Mouse (Mus musculus) neural tube, embryonic 12.5 days (tissue): ENCODE measurements at regions not wholly inside any gene's neighbourhood (a gene's known extent, or its start where the extent isn't known, plus 50 kb on each side); places are given as distances from the start of the nearest gene placed in this dataset.

Experiments
- ATAC-seq: fragments of 200-750 bp; cut with Nextera tagmentation; 2 replicates; pipeline ENCODE4 v1.8.0; 2017; ENCODE audit warnings: low read depth, mild to moderate bottlenecking, moderate TSS enrichment, moderate library complexity; ENCODE audit not compliant: low FRiP score
- H3K27ac ChIP-seq: fragments of 300-500 bp; sonication (generic); 2 replicates; pipeline ENCODE4 v1.5.1; 2016
- H3K27me3 ChIP-seq: fragments of 300-500 bp; sonication (generic); replicated peaks from 2 replicates; pipeline ENCODE4 v1.6.1; 2016; ENCODE audit warnings: mild to moderate bottlenecking
- H3K36me3 ChIP-seq: fragments of 300-500 bp; sonication (generic); 2 replicates; pipeline ENCODE4 v1.6.1; 2016; ENCODE audit warnings: mild to moderate bottlenecking
- H3K4me1 ChIP-seq: fragments of 300-500 bp; sonication (generic); 2 replicates; pipeline ENCODE4 v1.6.1; 2016
- H3K4me2 ChIP-seq: fragments of 300-500 bp; sonication (generic); replicated peaks from 2 replicates; pipeline ENCODE4 v1.6.1; 2016; ENCODE audit warnings: mild to moderate bottlenecking
- H3K4me3 ChIP-seq: fragments of 300-500 bp; sonication (generic); 2 replicates; pipeline ENCODE4 v1.5.1; 2016
- H3K9ac ChIP-seq: fragments of 300-500 bp; sonication (generic); 2 replicates; pipeline ENCODE4 v1.6.1; 2016; ENCODE audit warnings: mild to moderate bottlenecking
- H3K9me3 ChIP-seq: fragments of 300-500 bp; sonication (generic); 2 replicates; pipeline ENCODE4 v1.6.1; 2016; ENCODE audit warnings: mild to moderate bottlenecking
- WGBS: fragments of 180-500 bp; shearing (Covaris S2); methylation state at CpG from one replicate; pipeline ENCODE4 v1.1.7; 2016; 5-methylcytosine and 5-hydroxymethylcytosine counted together

- Histone ChIP-seq H3K4me3 (no peak overlapping the region), H3K4me2 (no peak overlapping the region), H3K27me3 (no peaks in the 10 kb centered on the region), H3K27ac (no peak overlapping the region), H3K9ac (no peak overlapping the region), H3K9me3 (no peaks in the 10 kb centered on the region), H3K36me3 (no peaks in the 10 kb centered on the region), H3K4me1 (no peaks in the 10 kb centered on the region)
- WGBS: 88% methylated on average over 6 of the region's 6 CpGs
- no peak for ATAC-seq
Observed at GRCm38 (mm10) chr15:65733326-65733725, 718.6 kb upstream of the Gm21961 start.

- no peak overlapping the region for H3K9ac ChIP-seq
- no peaks in the 10 kb centered on the region for H3K36me3 ChIP-seq
- no peaks in the 10 kb centered on the region for H3K9me3 ChIP-seq
- no peaks in the 10 kb centered on the region for H3K4me1 ChIP-seq
- H3K4me2 ChIP-seq: no peak overlapping the region
- no peaks in the 10 kb centered on the region for H3K27me3 ChIP-seq
- 84% methylated on average over 2 of the region's 2 CpGs for WGBS
- H3K4me3 ChIP-seq: no peak overlapping the region
- no peak overlapping the region for H3K27ac ChIP-seq
- no peak for ATAC-seq
Observed at GRCm38 (mm10) chr15:65731308-65731707, 716.6 kb upstream of the Gm21961 start.

- ATAC-seq: no peak
- H3K4me3 ChIP-seq: no peak overlapping the region
- no peak overlapping the region for H3K4me2 ChIP-seq
- no peak overlapping the region for H3K27ac ChIP-seq
- 84% methylated on average over 1 of the region's 1 CpGs for WGBS
- no peaks in the 10 kb centered on the region for H3K9me3 ChIP-seq
- no peak overlapping the region for H3K9ac ChIP-seq
- H3K4me1 ChIP-seq: no peaks in the 10 kb centered on the region
- H3K27me3 ChIP-seq: no peaks in the 10 kb centered on the region
- H3K36me3 ChIP-seq: no peaks in the 10 kb centered on the region
Observed at GRCm38 (mm10) chr15:65727061-65727460, 712.4 kb upstream of the Gm21961 start.

- no peaks in the 10 kb centered on the region for H3K4me1 ChIP-seq
- no peaks in the 10 kb centered on the region for H3K9me3 ChIP-seq
- WGBS: 85% methylated on average over 2 of the region's 2 CpGs
- no peak overlapping the region for H3K4me2 ChIP-seq
- H3K27ac ChIP-seq: no peak overlapping the region
- H3K27me3 ChIP-seq: no peaks in the 10 kb centered on the region
- H3K36me3 ChIP-seq: no peaks in the 10 kb centered on the region
- ATAC-seq: no peak
- no peak overlapping the region for H3K4me3 ChIP-seq
- H3K9ac ChIP-seq: no peak overlapping the region
Observed at GRCm38 (mm10) chr15:65726271-65726670, 711.6 kb upstream of the Gm21961 start.

- no peak overlapping the region for H3K27ac ChIP-seq
- H3K4me2 ChIP-seq: no peak overlapping the region
- H3K4me3 ChIP-seq: no peak overlapping the region
- 0 out of 2 replicates have a peak, but pooled peaks have one; percentile 44 for ATAC-seq
- H3K36me3 ChIP-seq: no peaks in the 10 kb centered on the region
- H3K4me1 ChIP-seq: no peaks in the 10 kb centered on the region
- H3K27me3 ChIP-seq: no peaks in the 10 kb centered on the region
- no peak overlapping the region for H3K9ac ChIP-seq
- H3K9me3 ChIP-seq: no peaks in the 10 kb centered on the region
- WGBS: 62% methylated on average over 3 of the region's 3 CpGs
Observed at GRCm38 (mm10) chr15:65703559-65703958, 688.9 kb upstream of the Gm21961 start.

- no peak overlapping the region for H3K4me3 ChIP-seq
- H3K27ac ChIP-seq: no peak overlapping the region
- no peaks in the 10 kb centered on the region for H3K4me1 ChIP-seq
- no peaks in the 10 kb centered on the region for H3K9me3 ChIP-seq
- H3K9ac ChIP-seq: no peak overlapping the region
- no peaks in the 10 kb centered on the region for H3K27me3 ChIP-seq
- WGBS: 11% methylated on average over 1 of the region's 1 CpGs
- no peak for ATAC-seq
- no peaks in the 10 kb centered on the region for H3K36me3 ChIP-seq
- H3K4me2 ChIP-seq: no peak overlapping the region
Observed at GRCm38 (mm10) chr15:65701510-65701909, 686.8 kb upstream of the Gm21961 start.

- H3K4me3 ChIP-seq: no peak overlapping the region
- no peaks in the 10 kb centered on the region for H3K36me3 ChIP-seq
- ATAC-seq: no peak
- no peaks in the 10 kb centered on the region for H3K9me3 ChIP-seq
- no peak overlapping the region for H3K9ac ChIP-seq
- H3K27ac ChIP-seq: no peak overlapping the region
- WGBS: 88% methylated on average over 2 of the region's 2 CpGs
- H3K4me2 ChIP-seq: no peak overlapping the region
- no peaks in the 10 kb centered on the region for H3K4me1 ChIP-seq
- H3K27me3 ChIP-seq: no peaks in the 10 kb centered on the region
Observed at GRCm38 (mm10) chr15:65698596-65698995, 683.9 kb upstream of the Gm21961 start.
